Mouse (Mus musculus): ENCODE measurements around the gene Abl2. TPM values are rescaled to one million over a fixed set of nuclear protein-coding genes. Genes with fewer than 3 reads are reported as not detected.
"Not testable (repeated sequence)": the region's sequence is repeated elsewhere in the genome, so short reads cannot be mapped to it uniquely, and the experiment has no call there.

The Abl2 gene
- total RNA-seq, 4 experiments from 2014 or later, result 22.1 to 35.7 (median 29.2) TPM

DNA sequence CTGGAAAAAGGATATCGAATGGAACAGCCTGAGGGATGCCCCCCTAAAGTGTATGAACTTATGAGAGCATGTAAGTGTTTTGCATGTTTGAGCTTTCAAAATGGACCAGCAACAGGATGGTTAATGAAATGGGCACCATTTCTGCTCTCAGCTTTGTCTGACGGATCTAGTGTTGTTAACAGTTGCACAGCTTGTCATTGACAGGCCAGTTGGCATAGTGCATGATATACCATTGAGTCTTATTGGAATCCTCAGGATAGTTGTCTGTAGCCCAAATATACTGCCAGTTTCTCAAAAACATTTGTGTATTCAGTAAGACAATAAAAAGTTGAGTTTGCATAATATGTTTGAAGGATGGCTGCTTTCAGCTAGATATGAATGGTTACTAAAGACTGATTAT, 76.6 kb downstream of the Abl2 start:
- no peak for DNase-seq

DNA sequence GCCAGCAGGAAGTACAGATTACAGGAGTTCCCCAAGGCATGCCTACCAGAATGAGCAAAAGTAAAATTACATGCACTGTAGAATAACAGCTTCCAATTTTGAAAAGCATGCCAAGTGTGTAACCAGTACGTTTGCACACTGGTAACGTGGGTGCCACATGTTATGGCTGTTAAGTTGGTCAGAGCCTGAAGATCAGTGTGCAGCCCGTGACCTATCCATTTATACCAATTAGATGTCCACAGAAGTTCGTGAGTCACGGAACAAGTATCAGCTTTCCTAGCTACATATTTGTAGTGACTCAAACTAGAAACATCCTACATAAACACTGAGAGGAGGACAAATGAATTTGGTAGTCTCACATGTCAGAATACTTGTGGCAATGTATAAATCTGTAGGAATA, 80.9 kb downstream of the Abl2 start:
- no peak for DNase-seq

DNA sequence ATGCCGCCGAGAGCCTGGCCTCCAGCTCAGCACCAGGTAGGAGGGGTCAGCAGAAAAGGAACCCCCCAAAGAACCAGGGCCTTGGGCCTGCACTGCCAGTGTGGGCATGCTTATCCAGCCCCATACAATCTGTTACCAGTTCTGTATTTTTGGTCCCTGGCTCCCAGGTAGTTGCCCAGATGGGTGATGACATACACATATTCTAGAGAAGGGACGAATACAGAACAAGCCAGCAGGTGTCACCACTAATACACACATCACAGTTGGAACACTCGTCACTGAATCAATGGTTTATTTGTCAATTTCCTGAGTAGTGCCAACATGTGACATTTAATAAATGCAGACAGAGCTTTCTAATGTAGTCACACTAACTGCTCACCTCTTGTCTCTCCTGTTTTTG, 82.0 kb downstream of the Abl2 start:
- DNase-seq, result no peak

DNA sequence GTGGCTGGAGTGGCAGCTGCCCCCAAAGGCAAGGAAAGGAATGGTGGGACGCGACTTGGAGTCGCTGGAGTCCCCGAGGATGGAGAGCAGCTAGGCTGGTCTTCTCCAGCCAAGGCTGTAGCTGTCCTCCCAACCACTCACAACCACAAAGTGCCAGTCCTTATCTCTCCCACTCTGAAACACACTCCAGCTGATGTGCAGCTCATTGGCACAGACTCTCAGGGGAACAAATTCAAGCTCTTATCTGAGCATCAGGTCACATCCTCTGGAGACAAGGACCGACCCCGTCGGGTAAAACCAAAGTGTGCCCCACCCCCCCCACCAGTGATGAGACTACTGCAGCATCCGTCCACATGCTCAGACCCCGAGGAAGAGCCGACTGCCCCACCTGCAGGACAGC, 83.2 kb downstream of the Abl2 start:
- no peak for DNase-seq

DNA sequence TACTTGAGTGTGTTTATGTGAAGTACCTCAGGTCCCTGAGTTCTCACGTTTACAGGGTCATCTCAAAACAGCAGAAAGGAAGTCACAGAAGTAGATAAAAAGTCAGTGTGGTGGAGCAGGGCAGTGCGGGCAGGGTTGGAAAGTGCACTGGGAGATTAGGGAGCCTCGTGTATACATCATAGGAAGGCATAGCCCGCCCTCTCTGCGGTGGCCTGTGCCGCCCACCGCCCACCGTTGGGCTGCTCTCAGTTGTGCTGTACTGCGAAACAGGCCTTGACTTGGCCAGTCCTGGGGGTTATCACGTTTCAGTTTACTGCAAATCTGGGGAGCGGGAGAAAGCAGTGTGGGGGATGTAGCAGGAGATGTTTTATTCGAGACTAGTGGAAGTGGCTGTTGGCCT, 84.2 kb downstream of the Abl2 start:
- DNase-seq, result no peak

DNA sequence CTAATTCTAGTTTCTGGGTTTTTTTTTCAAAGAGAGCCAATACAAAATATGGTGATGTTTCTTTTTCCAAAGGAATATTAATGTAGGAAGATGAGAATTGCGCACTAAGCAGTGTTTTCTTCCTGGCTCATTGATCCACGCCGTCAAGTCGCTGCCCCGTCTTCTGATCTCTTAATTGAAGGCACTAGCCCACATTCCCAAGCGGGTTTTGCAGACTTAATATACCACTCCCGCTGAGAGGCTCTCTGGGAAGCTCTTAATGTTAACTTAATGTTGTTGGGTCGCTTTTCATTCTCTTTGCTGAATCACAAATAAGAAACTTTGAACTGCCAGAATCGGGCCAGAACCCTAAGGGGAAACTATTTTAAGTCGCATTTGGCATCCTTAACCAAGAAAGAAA, 85.5 kb downstream of the Abl2 start:
- DNase-seq, result no peak

DNA sequence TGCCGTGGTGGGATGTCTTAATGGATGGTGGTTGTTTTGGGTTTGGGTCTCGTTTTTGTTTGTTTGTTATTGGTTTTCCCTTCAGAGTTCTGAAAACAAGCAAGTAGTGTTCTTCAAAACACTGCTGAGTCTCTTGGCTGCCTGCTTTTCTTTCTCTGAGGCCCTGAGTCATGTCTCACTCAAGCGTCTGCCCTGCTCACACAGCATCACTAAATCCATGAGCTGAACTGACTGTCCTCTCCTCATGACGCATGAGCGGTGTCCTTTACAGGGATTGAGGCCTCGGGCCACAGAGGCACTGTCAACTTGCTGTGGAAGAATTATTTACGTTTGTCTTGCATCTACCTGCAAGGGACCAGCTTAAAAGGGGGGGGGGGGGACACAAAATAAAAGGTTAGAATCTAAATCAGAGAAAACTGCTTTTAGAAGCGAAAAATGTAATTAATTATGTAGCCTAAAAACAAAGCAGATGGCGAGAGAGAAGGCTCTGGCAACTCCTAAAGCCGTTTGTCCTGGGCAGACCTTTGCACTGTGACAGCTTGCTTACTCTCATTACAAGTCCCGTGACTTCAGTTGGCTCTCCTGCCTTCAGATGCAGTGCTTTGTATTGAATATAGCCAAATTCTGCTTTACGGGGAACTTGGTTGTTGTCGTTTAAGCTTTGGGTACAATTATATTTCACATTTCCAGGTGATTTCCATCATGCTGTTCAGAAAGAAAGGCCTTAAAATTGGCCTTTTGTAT, 86.4 kb downstream of the Abl2 start:
- no peak for DNase-seq

DNA sequence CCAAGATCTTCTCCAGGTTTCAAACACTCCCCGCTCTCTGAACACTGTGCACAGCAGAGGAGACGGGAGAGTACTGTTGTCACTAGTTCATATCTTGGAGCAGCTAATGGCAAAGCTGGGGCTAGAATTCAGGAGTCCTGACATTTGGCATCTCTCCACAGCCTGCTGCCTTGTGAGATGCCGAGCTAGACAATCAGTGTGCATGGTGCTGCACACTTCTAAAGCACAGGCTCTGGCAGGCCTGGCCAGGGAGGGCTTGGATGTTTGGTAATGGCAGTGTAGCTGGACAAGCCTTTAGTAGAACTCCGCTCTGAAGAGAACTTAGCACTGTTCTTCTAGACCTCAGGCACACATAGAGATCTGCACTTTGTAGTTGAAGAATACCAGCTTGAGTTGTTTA, 87.4 kb downstream of the Abl2 start:
- DNase-seq, result no peak

DNA sequence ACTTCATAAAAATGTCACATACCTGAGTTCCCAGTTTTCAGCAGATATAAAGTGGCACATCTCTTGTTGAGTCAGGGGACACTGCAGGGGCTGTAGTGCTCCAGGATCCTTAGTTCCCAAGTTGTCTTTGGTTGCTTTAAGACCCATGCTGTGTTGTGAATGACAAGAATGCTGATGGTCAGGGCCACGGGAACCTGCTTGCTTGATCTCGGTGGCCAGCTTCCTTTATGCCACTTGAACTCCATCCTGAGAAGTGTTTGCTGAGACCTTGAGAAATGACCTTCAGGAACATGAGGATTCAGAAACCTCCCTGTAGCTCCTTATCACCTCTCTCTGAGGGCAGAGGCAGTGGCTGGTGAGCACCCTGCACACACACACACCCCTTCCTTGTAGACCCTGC, 90.1 kb downstream of the Abl2 start:
- DNase-seq, result no peak

DNA sequence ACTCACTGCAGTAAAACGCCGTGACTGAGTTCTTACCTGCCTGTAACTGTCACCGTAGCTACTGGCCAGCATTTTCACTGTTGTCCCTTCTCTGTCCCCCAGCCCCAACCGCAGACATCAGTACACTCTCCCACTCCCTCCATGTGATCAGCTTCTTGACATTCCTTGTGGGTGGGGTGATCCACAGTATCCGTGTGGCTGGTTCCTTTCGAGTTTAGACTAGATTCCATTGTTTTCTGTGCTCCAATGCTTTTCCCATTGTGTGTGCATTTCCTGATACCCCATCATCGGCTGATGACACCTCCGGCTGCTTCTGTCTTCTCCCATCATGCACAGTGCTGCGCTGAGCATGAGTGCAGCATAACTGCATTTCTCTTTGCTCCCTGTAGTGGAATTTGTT, 92.0 kb downstream of the Abl2 start:
- no peak for DNase-seq

DNA sequence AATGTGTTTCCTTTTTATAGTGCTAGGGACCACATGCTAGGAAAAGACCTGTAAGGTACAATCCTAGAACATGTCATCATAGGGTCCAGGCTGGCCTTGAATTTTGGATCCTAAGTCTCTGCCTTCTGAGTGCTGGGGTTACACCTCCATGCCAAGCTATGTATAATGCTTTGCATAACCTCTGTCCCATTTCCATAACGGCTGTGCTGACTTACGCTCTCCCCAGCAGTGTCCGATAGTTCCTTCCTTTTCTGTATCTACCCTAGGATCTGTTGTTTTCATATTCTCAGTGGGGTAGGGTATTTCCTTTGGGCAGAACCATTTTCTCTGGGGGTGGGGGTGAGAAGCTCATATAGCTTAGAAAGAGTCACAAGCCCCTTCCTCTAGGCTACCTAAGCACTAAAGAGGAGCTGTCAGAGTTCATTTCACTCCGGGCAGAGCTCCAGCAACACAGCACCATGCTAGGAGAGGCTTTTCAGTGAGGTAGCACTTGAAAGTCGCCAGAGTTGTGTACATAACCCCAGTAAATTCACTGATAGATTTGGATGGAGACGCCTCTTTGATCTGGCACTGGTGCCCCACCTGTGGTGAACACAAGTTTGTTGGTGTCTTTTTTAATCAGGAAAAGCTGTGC, 93.7 kb downstream of the Abl2 start:
- no peak for DNase-seq

DNA sequence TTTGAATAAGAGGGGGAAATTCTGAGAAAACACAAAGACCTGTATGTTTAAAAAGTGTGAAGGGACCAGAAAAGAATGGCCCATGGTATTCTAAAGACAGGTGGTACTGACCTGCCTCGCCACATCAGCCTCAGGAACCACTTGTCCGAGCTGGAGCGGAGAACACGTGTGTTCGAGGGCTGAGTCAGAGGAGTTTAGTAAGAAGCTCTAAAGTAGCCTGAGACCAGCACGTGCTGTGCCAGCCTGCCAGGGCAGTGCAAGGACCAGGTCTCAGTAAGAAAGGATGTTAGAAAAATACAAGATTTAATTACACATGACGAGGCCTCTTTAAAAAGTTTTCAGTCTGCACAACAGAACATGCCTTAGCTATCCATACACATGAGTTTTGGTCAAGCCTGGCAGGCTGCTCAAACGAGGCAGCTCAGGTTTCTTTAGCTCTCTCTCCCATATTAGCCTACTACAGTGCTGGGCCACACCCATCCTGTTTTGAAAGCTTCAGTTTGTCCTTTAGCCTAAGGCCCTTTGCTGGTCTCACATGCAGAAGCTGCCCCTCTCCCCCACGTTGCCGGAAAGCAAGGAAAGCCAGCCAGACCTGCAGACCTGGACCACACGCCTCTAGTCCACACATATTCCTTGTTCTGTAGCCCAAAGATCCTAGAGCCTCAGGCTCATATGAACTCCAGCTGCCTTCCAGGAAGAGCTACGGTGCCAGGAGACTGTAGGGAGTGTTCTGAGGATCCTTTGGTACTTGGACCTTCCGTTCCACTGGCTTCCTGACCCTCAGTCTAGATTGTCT, 96.3 kb downstream of the Abl2 start:
- DNase-seq, result no peak

DNA sequence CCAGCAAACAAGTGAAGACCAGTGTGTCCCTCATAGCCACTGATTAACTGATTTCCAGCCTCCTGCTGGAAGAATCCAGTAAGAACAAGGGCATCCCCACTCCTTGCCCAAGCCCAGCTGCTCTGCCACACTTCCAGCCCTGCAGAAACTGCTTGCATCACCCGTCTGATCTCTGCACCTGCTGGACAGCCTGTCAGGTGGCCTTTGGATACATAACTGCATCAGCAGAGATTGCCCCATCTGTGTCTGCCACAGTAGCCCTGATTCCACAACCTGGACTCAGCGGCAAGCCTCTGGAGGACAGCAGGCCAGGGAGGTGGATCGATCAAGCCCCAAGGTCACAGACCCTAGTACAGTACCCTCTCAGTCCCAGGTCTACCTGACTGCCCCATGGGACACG, 98.9 kb downstream of the Abl2 start:
- no peak for DNase-seq

DNA sequence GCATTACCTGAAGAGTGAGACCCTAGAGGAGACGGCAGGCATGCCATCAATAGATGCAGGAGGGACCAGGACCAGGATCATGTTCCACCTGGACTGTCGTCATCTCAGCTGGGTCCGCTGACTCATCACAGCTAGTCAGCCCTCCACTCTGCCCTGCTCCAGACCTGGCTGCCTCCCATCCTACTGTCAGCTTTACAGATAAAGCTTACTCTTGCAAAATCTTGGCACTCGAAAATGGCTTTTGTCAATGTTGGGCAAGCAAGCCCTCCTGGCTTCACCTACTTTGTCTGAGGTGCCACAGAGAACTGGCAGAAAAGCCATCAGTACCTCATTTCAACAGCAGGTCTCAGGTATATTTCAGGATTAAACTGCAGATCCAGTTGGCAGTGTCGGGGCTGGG, 100.1 kb downstream of the Abl2 start:
- peak; percentile 59 for DNase-seq

DNA sequence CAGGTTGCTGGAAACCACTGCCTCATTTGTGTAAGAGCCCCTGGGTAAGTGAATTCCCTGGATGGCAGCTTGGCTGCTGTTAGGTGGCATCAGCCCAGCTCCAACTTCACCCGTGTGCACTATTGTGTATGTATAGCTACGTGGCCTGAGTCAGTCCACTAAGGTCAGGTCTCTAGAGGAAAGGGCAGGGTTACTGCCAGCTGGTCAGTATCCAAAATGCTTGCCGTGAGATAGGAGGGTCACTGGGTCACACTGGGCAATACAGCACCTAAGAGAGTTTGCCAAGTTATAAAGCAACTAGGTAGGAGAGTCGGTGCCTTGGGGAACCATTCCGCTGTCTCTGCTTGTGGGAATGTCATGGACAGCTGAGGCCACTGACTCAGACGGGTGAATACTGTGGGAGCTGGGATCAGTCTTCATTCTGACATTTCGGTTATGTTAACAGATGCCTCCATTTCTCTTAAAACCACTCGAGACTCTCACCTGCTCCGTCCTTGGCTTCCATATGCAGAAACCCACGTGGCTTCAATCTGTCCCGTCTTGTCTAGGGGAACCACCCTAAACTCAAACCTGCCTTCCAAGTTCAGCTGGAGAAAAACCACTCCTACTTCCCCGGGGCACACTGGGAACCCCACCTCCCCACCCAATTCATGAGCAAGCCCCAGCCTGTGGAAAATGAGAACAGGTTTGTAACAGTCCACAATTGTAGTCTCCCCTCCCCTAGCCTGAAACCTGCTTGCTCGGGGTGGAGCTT, 101.5 kb downstream of the Abl2 start:
- DNase-seq, result peak; percentile 39

DNA sequence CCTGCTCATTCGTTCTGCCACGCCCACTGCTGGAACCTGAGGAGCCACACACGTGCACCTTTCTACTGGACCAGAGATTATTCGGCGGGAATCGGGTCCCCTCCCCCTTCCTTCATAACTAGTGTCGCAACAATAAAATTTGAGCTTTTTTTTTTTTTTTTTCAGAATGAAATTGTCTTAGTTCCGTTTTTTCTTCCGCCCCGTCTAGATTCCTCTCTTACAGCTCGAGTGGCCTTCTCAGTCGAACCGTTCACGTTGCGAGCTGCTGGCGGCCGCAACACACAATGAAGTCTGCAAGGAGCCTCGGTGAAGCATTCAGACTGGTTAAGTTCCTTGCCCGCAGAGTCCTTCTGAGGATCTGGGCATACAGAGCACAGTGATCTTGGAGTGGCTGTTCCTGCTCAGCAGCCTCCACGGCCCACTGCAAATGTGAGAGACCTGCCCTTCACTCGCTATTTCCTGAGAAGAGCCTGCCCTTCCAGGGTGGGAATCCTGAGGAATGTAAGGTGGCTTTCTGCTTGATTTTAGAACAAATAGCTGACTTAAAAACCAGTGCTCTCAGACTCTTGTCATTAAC, 102.2 kb downstream of the Abl2 start:
- not testable (repeated sequence) for DNase-seq

DNA sequence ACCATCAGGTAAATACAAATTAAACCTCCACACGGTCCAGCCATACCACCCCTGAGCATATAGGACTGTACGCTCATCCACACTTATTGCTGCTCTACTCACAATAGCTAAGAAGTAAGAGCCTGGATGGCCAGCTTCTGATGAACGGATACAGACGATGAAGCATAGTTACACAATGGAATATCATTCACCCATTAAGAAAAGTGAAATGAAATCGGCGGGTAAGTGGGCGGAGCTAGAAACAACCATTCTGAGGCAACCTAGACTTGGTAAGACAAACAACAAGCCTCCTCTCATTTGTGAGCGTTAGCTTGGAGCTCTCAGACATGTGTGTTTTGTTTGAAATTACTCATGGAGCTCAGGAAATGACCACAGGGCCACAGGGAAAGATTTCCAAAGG, 107.2 kb downstream of the Abl2 start:
- no peak for DNase-seq

DNA sequence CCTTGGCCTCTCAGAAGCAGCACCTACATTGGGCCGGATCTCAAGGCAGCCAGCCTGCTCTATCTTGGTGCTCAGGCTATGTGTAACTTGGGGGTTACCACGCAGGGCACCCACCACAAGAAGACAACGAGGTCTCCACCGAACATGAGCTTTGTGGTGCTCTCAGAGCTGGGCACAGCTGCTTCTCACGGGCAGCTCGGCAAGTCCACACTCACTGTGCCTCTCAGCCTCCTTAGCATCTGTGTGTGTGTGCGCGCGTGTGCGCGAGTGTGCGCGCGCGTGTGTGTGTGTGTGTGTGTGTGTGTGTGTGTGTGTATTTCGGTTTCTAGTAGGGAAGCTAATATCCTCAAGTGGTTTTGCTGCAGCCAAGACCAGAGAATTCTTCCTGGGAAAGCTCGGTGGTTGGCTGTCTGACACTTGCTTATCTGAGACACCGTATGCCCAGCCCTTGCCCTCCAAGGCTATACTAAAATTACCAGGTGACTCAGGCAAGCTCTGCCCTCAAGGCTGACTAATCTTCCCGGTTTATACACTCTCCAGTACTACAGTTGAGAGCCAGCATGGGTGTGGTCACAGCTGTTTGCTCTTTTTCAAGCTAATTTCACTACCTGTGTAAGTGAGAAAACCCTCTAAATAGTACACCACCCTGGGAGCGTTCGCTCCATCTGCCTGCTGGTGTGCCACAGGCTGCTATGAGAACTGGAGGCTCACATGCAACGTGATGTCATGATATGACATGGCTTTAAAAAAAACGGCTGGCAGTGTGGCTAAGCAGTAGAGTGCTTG, 108.7 kb downstream of the Abl2 start:
- peak; percentile 42 for DNase-seq

DNA sequence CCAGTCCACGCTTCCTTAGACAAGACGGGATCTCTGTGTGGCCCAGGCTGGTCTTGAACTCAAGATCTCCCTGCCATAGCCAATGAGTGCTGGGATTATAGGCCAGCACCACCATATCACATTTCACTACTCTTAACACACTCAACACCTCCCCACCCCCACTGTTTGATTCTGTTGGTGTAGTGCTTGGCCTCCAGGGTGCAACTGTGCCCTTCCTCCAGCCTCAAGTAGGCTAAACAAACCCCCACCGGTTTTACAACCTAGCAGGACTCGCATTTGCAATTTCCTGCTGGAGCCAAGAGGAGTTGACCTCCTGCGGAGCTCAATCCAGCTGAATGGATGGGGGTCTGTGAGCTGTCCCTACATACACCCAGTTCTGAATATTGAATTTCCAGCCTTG, 110.0 kb downstream of the Abl2 start:
- DNase-seq, result no peak

DNA sequence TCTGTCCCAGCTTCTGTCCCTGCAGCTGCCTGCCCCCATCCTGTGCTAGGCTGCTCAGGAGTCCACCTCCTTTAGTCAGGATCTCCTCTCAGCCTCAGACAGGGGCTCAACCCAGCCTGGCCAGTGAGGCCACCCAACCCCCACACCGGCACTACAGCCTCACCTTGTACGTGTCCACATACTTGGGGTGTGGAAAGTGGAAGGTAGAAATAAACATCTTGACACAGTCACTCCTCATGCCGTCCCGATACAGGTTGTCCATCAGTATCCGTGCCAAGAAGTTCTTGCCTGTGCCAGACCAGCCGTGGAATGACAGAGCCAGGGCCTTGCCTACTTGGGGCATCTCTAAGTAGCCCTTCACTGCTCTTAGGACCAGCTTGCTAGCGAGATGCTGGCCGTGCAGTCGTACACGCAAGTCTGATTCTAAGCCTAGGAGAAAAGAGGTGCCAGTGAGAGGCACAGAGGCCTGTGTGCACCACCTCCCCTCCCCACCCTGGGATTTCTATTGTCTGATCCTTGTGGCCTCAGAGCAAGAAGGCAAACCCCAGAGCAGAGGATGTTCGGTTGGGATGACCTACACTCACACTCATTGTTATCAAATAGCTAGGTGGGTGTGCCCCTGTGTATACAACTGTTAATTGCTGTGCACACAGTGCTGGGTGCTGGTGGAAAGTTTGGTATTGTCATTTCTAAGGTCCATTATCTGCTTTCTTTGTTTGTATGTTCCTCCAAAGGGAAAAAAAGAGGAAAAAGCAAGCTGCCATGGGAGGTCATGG, 110.8 kb downstream of the Abl2 start:
- DNase-seq, result no peak

DNA sequence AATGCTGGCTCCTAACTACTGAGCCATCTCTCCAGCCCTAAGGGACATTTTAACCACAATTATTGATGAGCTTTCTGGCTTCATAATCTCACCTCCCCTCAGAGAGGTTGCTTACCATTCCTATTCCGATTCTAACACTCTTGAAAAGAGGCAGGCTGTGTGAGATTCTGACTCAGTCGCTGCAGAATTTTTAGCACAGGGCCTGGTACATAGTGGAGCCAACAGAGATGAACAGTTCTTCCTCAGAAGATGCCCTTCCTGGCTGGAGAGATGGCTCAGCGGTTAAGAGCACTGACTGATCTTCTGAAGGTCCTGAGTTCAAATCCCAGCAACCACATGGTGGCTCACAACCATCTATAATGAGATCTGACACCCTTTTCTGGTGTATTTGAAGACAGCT, 113.3 kb downstream of the Abl2 start:
- DNase-seq, result no peak

Data from adrenal gland, adult 8-10 months (tissue).